Mouse (Mus musculus): ENCODE results near the gene Psd4.
A peak's percentile ranks its signal among the peaks of the same experiment; 100 is the strongest.

Psd4 gene

GRCm38 (mm10) chr2:24386158-24386963, 19.0 kb downstream of the Psd4 start:
- DNase-seq, result peak in 1 of 2 experiments; percentile 49

GRCm38 (mm10) chr2:24386964-24387320, 19.6 kb downstream of the Psd4 start:
- no peak for DNase-seq

DNA sequence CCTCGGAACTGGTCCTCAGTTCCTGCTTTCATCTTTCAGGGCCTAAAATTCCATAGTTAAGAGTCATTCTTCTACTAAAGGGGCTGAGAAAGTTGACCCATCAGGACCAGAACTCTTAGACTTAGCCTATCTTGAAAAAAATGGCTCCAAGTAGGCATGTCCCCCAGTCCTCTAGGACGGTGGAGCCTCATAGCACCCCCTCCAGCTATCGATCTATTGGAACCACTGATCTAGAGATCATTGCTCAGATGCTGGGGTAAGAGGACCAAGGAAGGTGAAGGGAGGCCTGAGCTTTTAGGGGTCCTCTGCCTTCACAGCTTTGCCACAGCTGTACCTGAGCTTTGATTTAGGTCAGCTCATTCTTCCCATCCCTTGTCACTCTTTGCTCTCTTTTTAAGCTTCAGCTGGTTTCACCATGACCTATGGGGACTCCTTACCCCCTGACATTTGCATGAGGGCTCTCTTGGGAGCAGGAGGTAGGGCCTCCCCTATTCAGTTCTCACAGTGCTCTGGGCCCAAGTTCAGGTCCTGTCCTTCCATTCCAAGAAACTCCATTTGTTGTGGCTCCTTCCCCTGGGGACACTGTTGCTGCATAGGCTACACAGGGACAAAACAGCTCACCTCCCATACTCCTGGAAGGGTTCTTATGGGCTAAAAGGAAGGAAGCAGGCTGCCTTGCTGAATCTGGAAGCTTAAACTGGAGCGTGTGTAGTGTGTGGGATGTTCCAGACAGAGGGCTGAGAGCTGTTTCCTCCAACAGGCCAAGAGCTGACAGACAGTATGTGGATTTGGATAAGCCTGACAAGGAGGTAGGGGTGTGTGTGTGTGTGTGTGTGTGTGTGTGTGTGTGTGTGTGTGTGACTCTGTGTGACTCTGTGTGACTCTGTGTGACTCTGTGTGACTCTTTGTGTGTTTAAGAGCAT, 20.2 kb downstream of the Psd4 start:
- DNase-seq, result no peak

DNA sequence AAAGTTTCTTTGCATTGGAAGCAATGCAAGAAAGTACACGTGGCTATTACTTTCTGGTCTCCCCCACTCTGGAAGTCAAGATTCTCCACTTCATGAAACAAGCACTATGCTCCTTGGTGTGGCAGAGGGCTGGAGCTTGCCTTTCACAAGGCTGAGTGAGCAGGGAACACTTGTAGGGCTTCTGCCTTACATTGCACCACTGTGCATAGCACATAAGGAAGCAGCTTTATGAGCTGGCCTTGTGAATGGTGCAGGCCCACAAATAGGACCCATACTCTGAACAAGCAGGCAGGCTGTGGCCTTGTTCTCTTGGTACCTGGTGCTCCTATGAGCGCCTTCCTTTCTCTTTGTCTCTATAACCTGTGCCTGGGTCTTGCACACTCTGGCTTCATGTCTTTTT, 25.9 kb downstream of the Psd4 start:
- no peak for DNase-seq

GRCm38 (mm10) chr2:24397115-24397514, 29.7 kb downstream of the Psd4 start:
- DNase-seq, result no peak

- no peak for DNase-seq
Observed at GRCm38 (mm10) chr2:24400711-24401110, 33.3 kb downstream of the Psd4 start.

GRCm38 (mm10) chr2:24405345-24406012, 38.1 kb downstream of the Psd4 start:
- DNase-seq, result peak; percentile 74 to 80

GRCm38 (mm10) chr2:24407701-24408485, 40.5 kb downstream of the Psd4 start:
- DNase-seq, result no peak

- DNase-seq, result peak; percentile 59 to 63
Observed at GRCm38 (mm10) chr2:24409166-24409565, 41.8 kb downstream of the Psd4 start.

DNA sequence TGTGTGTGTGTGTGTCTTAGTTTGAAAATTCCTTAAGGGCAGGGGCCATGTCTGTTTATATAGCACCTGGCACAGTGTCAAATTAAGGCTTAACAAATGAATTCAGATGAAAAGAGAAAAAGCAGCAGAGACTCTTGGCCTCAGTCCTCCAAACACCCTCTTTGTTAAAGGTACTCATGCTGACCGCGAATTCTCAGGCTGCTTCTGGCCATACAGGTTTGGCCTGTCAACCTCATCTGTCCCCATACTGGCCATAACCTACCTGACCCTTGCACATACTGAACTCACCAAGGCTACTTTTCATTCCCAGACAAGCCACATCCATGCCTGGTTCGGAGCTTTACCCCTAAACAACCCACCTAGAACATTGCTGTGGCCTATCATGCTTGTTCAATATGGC, 45.8 kb downstream of the Psd4 start:
- peak in 1 of 2 experiments; percentile 18 for DNase-seq

DNA sequence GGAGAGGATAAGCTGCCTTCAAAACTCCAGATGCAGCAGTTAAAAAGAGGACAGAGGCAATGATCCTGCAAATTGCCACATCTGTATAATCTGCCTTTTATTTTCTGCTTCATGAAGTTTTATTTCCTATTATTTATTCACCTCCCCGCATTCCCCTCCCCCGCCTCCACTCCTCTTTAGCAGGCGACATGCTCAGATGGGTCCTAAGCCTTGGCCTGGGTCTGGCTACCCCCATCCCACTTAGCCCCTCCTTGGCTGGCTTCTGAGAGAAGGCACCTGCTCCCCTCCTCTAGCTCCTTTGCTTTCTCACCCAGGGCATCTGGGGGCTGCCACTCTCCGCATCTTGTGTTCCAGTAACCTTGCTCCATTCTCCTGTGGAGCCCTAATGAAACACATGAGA, 46.3 kb downstream of the Psd4 start:
- no peak for DNase-seq

GRCm38 (mm10) chr2:24416668-24417067, 49.3 kb downstream of the Psd4 start:
- DNase-seq, result no peak

GRCm38 (mm10) chr2:24417106-24417505, 49.7 kb downstream of the Psd4 start:
- no peak for DNase-seq

DNA sequence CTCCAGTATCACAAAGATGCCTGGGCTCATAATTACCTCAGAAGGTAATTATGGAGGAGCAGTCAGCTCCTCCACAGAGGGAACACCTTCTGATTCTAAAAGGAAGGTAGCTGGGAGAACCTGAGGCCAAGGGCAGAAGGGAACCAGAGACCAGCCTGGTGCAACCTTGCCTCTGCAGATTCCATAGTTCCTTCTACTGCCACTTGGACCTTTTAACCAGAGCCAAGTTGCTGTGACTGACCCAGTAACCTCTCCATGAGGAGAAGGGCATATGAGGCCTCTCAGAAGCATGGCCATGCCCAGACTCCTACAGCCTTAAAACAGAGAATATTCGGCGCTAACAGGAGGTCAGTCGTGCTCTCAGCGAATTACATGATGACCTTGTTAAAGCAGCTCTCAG, 50.2 kb downstream of the Psd4 start:
- no peak for DNase-seq

- no peak for DNase-seq
Observed at GRCm38 (mm10) chr2:24421211-24421863, 54.0 kb downstream of the Psd4 start.

DNA sequence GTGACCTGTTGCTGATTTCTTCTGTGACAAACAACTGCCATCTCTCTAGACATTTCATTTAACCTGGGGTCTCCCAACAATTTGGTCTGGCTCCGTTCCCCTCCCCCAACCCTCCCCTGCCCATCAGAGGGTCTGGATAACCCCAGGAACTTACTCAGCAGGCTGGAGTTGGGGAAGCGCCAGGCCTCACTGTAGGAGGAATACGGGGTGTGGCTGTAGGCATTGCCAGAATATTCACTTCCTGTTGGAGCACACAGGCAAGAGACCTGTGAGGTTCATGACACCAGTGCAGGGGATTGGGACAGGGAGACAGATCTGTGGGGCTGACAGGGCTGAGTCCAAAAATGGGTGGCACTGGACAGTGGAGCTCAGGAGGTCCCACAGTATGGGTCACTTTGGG, 55.4 kb downstream of the Psd4 start:
- no peak for DNase-seq

DNA sequence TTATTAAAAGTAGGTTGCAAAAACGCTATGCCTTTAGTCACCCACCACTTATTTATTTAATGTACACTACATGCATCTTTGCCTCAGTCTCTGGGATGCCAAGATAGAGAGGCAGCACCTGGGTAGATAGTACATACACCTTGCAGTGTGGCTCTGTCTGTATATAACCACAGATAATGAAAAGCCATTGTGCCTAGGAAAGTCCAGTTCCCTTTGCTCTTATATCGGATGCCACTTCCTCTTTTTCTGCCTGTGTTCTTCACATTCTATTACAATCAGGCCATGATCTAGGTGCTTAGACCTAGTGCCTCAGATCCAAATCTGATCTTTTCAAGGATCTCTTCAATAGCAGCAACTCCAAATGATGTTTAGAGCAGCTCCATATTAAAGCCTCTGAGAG, 58.2 kb downstream of the Psd4 start:
- no peak for DNase-seq

DNA sequence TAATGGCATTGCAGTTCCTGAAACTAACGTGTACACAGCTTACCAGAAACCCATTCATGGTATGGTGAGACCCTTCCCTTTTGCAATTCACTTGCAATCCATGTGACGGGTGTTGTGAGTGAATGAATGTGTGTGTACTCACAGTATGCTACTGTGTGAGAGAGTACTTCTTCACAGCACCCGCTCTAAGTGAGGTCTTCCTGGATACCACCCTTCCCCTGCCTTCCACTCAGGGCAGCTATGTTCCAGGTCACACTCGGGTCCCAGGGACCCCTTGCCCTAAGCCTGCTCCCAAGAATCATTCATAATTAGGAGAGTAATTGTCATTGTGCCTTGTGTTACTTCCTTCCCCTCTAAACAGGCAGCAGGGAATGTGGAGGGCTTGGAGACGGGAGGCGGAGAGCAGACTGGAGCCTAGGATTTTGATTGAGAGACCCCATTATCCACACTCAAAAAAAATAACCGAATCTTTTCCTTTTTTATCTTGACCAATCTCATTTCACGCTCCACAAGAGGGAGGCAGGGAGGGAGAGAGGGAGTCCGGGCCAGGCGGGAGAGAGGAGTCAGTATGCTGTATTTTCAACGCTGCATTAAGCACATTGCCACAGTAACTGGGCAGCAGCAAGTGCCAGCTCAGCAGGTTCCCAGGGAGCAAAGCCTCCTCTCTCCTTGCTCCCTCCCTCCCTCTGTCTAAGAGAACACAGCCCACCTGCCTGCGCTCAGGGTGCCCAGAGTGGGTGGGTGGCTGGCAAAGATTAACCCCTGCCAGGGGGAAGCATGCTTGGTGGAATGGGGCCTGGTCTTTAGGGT, 60.7 kb downstream of the Psd4 start:
- DNase-seq, result no peak

DNA sequence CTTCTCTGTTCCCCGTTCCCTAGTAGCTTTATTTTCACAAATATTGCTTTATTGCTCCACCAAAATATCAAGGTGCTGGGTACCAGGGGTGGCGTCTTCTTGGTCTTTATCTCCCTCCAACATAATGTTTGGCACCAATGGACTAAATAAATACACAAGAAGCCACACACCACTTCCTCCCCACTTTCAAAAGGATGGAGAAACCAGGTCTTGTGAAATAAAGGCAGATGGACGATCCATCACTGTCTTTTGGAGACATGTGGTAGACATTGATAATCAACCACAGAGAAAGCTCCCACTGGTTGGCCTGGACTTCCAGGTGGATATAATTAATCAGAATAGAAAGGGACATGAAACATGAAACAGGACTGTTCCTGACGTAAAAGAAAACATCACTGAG, 62.4 kb downstream of the Psd4 start:
- no peak for DNase-seq

DNA sequence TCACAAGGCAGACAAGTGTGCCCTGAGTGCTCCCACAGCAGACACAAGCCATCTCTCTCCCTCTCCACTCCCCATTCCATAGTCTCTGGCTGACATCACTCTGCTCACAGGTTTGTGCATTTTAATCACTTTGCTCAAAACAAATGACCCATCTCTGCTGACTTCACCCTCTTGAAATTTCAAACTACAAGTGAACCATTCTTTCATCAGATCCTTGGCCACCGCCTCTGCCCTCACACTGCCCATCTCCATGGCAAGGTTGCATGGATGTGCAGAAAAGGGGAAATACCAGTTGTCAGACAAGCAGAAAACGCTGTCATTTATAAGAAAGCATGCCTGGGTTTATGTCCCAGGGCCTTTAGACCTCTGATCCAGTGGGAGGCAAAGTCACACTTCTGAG, 67.3 kb downstream of the Psd4 start:
- no peak for DNase-seq

DNA sequence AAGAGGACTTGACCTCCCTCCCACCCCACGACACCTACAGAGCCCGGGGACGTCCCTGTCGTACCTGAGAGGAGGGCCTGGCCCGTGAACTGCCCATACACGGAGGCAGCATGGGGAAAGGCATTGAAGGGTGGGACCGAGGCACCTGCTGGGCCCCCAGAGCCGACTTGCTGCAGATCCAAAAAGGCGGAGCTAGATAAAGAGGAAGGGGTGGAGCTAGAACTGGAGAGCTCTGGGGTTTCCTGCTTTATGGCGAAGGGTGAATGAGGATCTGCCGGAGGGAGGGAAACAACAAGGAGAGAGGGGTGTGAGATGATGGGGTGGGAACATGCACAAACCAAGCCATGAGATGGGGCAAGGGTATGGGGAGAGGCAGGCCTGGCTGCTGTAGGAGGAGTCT, 68.3 kb downstream of the Psd4 start:
- no peak for DNase-seq
